Mouse (Mus musculus) adrenal gland, postnatal 10 days (tissue): ENCODE data around the gene Col6a6. TPM values are rescaled to one million over a fixed set of nuclear protein-coding genes. Genes with fewer than 3 reads are reported as not detected.

Experiments
- DNase-seq: peaks from one replicate; pipeline ENCODE4 v3.0.0; 2021; ENCODE audit warnings: mixed read lengths
- total RNA-seq, 2 experiments: library from RNA; stranded (reverse); gene quantifications; 2 replicates each; pipeline ENCODE4 v1.2.3; 2021

The Col6a6 gene
- total RNA-seq, 2 experiments from 2014 or later = 9.3 to 11.5 TPM

DNA sequence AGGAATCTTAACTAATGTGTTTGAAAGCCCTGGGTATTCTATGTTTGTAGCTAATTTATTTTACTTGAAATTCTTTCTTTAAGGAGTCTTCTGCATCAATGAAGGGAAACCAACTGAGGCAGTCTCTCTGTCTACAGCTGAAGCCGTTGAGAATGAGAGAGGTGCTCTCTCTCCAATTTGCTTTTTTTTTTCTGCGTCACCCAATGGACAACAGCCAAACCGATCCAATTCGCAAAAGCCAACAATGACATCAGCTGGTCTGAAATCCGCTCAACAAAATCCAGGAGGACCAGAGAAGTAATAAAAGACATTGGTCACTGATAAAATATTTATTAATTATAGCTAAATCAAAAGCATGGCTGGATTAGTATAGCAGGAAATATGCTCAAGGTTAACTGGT, 26.5 kb downstream of the Col6a6 start:
- peak; percentile 9 for DNase-seq

DNA sequence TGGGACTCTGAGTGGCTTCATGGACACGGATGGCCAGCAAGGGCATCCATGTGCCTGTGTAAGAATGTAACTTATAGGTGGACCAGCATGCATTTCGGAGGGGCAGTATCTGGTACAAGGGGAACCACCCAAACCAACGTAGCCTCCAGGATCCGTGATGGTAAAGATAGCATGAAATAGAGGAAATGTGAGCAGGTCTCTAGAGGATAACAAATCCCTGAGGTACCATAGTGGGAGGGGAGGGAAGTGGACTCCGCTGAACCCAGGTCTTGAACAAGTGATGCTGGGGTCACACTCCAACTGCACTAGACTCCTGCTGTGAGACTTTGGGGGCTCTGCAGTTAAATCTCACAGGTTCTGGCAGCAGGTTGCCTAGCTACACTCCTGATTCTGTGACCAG, 27.7 kb downstream of the Col6a6 start:
- no peak for DNase-seq

DNA sequence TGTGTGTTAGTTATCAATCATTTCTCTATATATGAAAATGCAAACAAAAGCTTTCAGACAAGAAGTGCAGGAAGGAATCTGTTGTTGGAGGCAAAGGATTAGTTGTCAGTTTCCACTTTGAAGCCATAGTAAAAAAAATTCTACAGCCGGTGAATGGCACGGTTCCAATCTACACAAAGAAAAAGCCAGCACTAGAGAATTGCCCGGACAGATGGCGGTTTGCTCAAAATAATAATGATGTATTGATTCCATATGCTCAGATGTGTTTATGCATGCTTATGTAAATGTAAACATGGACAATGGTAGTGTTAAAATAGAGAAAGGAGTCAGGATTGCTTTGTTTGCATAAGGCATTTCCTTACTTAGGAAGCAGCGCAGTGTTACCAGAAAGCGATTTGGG, 31.8 kb downstream of the Col6a6 start:
- no peak for DNase-seq

DNA sequence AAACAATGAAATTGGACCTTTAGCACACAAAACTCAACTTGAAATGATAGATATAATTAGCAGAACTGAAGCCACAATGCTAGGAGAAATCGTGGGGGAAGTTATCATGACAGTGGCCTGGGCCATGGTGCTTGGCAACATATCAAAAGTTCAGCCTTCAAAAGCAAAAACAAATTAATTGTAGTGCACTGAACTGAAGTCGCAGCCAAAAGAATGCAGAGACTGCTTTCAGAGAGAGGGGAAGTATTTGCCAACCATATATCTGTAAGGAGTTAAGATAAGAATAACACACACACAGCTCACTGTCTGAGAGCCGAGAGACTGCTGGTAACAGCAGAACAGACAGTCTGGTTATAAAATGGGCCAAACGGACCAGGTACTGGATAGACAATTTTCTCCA, 33.0 kb downstream of the Col6a6 start:
- DNase-seq = peak; percentile 22

DNA sequence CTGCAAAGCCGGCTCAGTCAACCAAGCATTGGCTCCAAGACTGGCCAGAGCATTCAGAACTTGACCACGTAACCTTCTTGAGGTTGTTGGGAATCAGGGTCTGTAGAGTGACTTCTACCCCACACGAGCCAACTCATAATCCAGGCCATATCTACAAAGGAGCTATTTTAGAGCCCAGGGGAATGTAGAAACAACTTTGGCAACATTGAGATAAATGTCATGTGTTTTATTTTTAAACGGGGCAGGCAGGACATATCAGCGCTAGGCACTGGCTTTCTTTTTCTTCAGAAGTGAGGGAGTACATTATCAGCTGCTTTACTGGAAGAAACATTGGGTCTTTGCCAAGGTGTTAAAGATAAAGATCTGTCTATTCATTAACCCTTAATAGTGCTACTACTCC, 36.1 kb downstream of the Col6a6 start:
- DNase-seq = no peak

DNA sequence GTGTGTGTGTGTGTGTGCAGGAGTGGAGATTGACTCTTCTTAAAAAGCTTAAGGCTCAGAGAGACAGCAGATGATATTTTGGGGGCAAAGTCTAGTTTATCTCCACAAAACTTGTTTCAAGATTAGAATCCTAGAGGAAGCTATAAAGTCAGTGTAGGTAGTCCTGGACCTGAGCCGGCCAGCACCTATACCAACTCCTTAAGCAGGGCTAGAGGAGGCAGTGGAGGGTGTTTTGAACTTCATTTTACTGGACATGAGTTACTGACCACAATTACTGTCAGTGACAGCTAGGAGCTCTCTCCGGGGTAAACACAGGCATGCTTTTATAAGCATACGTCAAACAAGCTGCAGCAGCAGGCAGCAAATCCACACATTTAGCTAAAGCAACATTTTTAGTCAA, 39.8 kb downstream of the Col6a6 start:
- no peak for DNase-seq

DNA sequence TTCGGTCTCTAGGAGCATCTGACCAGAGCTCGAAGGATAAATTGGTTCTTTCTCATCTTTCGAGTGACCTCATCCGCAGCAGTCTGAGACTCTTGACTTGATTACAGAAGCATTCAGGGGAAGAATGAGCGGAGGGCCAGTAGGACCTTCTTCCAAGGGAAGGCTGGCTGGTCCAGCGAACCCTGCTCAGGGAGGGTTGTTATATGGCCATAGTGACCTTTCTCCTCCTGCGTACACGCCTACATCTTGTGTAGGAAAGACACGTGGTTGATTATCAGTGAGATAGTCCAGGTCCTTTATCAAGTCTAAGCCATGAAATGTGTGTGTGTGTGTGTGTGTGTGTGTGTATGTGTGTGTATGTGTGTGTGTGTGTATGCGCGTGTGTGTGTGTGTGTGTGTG, 40.2 kb downstream of the Col6a6 start:
- no peak for DNase-seq

DNA sequence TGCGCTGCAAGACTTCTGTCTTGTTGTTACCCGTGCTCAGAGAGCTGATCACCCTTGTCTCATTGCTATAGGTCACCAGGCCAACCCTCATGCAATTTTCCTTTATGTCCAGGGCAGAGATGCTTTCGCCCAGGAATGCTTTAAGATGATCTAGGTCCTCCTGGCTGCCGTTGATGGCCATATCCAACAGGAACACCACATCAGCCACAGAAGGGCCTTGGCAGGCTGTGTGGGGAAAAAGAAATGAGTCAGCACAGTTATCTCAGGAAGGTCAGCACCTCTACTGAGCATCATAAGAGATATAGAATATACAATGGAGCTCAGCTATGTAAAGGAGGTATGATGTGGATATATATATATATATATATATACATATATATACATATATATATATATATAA, 43.9 kb downstream of the Col6a6 start:
- DNase-seq = no peak

DNA sequence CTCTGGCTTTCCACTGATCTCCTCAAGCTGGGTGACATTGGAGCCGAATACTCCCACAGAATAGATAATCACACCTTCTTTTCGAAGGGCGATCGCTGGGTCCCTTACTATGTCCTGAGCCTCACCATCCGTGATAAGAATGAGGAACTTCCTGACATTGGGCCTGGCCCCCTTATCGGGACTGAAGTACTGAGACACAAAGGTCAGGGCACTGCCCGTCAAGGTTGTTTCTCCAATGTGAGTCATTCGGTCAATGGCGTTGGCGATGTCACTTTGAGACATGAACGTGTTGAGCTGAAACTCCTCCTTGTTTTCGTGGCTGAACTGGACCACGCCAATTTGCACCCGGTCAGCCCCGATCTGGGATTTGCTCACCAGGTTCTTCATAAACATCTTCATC, 47.3 kb downstream of the Col6a6 start:
- no peak for DNase-seq

DNA sequence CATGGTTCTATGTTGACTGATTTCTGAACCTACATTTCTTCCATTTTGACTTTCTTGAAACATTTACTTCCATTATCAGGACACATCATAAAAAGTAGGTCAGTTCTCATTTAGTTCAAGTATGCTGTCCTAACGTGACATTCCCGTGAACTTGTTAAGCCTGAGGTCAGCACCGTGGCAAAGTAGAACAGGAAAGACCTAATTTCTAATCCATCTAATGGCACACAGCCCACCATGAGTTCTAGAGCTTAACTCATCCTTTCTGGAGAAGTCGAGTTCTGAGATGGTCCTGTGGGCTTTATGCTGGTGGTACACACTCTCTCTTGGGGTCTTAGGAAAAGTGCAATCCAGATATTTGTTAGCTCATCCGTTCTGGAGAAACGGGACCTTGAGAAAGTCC, 49.2 kb downstream of the Col6a6 start:
- DNase-seq = no peak

DNA sequence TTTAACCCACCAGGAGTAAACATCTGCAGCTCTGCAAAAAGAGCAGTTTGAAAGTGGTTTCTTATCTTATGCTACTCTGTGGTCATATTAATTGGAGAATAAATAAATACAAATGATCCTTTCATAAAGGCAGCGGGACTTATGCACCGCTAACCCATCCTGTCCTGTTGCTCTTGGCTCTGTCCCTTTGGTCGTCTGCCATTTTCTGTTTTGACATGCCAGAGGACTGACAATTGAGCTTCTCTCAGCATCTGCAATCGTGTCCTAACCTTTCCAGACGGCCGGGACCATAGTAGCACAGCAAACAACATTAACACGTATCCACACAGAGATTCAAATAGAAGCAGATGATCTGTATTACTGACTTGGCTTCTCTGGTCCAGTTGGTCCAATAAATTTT, 53.1 kb downstream of the Col6a6 start:
- DNase-seq = peak; percentile 49

DNA sequence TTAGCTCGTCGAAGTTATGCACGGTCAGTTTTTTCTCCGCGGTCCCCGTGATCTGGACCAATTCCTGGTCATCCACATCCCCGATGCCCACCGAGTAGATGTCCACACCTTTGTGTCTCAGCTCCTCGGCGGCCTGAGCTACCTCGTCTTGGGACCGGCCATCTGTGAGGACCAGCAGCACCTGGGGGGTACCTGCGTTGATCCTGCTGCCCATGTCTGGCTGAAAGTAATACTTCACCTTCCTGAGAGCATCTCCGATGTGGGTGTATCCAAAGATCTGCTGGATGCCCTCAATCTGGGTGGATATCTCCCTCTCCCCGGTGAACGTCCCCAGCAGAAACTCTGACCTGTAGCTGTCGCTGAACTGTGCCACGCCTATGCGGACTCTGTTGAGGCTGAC, 53.6 kb downstream of the Col6a6 start:
- no peak for DNase-seq

DNA sequence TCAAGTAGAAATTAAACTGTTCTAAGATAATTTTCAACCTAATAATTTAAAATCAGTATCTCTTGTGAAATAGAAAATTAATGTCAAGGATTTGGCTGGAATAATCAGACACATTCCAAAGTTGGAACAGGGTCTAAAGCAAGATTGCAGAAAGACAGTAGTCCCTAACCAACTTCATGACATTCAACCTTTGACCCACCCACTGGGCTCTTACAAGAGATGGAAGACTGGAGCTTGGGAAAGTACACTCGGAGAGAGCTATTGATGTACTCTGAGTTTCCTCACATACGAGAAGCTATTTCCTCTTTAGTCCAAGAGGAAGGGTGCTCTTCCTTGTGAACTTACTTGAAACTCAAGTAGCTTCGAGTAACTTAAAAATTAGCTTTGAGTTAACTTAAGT, 56.6 kb downstream of the Col6a6 start:
- no peak for DNase-seq

DNA sequence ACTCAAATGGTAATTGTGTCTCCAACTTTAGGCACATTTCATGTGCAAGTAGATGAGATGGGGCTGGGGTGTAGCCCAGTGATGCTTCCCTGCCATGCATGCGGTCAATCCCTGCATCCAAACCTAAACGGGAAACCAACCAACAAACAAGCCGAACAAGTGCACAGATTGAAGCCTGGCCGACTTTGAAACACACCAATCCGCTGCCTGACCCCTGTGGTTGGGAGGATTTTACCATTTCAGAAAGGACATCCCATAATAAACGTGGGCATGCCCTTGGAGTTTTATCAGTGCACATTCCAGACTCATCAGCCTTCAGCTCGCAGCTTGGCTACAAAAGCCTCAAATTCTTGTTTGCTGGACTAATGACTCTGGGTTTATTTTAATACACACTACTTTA, 57.3 kb downstream of the Col6a6 start:
- peak; percentile 31 for DNase-seq

DNA sequence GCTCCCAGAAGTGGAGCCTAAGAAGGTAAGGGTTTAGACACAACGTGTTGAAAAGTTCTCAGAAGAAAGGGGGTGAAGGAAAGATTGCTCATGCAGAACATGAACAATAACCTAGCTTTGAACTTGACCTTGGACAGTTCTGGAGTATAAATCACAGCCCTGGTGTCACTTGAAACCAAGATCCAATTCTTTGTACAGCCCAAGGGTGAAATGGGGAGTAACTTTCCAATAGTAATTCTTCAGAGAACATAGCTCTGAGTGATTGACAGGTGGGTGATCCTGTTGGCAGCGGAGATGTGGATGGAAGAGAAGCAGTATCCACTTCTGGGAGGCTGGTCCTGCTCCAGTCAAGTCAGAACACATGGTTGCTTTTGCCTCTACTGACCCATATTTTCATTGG, 62.1 kb downstream of the Col6a6 start:
- DNase-seq = no peak

DNA sequence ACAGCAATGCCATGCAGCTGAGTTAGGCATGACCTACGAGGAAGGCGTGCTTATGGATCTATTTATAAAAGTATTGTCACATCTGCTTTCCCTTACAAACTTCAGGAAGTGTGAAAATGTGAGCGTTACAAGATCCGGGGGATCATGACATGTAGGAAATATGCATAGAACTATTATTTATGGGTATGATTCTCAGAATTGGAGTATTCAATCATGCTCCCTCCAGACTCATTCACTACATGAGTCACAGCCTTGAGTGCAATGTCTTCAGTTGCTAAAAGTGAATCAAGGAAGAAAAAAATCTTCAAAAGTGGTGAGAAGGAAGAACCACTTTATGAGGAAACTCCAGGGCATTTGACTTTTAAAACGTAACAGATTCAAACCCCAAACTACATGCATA, 63.3 kb downstream of the Col6a6 start:
- no peak for DNase-seq

DNA sequence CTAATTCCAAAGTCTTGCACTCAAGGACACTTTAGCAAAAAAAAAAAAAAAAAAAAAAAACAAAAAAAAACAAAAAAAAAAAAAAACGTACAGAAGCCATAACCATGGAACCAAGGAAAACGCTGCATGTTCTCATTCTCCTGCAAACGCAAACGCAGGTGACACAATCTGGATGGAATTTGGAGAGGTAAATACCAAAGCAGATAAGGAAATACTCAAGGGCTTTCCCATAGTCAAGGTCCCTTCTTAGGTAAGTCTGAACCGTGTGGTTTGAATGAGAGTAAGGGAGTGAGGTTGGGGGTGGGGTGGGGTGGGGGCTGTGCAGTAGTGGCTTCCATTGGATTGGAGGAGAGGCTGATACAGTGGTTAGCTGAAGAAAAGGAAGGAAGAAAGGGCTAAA, 63.8 kb downstream of the Col6a6 start:
- DNase-seq = no peak

DNA sequence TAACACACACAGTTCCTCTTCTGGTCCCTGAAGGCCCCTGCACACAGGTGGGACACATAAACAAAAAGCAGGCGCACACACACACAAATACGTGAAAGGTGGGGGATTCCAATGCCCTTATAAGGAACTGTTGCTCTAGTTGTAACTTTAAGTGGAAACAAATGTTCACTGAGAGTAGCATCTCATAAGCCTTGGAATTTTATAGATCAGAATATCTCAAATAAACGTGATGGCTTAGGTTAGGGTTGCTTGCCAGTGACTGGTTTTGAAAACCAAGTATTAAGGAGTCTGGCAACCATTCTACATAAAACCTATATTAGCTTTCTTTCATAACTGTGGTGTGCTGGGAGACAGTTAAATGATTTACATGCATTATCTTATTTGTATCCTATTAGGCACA, 64.3 kb downstream of the Col6a6 start:
- DNase-seq = no peak

DNA sequence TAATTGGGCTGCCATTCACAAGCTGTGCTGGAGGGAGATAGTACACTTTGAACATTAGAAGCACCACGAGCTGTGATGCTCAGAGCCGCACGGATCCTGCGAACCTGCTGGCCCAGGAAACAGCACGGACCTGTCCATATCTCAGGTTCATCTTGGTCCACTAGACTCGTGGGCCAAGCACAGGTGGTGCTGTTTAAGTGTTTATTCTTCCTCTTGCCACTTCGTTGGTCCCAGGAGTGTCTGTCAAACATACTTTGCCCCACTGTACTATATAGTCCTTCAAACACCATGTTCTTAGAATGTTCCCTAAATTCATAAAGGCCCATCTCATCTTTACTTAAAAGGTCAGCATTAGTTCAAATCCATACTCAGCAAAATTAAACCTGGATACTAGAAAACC, 65.7 kb downstream of the Col6a6 start:
- DNase-seq = no peak

DNA sequence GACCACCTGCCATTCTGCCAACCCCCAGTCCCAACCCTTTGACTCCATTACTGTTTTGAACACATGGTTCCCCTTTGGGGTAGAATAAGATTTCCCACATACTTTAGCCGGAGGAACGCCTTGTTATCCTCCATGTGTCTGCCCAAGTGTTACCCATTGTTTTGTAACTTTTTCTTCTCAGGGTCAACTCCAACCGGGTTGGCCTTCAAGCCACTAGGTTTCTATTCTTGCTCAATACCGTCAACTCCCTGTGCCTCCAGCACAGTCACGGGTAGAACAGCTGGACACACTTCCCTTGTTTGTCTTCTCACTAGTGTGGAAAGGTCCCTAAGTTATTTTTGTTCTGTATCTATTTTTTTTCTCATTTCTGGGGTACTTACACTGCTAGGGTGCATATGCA, 69.1 kb downstream of the Col6a6 start:
- DNase-seq = no peak

DNA sequence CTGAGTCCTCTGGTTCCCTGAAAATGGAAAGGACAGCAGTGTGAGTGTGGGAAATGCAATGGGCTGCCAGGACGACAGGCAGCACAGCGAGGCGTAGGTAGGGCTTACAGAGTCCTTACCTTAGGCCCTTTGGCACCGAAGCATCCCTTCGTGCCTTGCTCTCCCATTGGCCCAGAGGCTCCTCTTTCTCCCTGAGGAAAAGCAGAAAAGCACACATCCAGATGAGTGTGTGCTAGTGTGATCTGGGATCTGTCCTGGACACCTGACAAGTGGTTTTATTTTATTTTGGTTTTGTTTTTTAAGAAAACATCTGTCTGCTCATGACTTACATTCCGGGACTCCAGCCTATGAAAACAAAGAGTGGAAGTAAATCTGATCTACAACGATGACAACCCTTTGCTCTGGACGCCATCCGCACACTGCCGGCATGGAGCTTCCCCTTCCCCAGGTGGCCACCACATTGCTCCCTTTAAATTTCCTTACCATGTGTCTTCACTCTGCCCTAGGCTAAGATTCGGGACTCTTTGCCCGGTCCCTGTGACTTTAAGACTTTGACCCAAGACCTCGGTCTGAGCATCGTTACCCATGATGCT, 69.7 kb downstream of the Col6a6 start:
- DNase-seq = no peak

DNA sequence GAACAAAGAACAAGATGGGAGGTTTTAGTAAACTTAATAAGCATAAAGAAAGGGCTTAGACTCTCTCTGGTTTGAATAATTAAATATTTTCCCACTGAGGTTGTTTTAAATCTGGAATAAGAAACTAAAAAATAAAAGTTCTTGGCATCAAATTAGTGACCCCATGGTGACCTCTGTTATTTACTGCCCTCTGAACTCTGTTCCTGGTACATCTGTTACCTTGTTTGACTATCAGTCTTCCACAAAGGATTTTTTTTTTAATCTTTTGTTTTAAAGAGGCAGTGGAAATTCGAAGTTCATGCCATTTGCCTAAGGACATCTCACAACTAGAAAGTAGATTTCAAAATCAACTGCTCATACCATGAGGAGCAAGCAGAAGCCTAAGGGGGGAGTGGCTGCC, 73.7 kb downstream of the Col6a6 start:
- DNase-seq = no peak

DNA sequence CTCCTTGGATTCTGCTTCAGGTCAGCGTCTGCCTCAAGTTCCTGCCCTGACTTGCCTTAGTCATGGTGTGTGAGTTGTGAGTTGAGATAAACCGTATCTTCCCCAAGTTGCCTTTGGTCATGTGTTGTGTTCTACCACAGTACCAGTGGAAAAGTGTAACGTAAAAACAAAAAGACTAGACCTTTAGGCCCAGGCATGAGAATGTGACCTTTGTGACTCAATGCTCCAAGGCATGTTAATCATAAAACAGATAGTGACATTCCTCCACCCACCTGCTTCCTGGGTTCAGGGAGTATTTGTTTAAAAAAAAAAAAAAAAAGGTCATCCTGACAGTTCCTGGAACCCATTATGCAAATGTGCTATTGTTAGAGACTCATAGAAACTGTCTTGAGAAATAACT, 82.1 kb downstream of the Col6a6 start:
- no peak for DNase-seq

DNA sequence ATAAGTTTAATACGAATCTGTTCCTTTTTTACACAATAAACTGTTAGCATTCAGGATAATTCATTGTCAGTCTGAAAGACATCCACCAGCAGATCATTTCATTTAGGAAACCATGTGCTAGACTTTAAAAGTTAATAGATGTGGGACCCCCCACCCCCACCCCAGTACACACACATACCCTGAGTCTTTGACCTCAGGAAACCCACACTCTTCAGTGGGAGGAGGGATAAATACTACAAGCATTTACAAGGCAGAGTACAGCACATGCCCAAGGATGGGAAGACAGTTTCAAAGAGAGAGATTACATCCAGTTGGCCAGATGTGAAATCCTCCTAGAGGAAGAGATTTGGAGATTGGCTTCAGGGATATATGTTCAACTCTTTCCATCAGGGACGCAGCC, 87.5 kb downstream of the Col6a6 start:
- DNase-seq = no peak

DNA sequence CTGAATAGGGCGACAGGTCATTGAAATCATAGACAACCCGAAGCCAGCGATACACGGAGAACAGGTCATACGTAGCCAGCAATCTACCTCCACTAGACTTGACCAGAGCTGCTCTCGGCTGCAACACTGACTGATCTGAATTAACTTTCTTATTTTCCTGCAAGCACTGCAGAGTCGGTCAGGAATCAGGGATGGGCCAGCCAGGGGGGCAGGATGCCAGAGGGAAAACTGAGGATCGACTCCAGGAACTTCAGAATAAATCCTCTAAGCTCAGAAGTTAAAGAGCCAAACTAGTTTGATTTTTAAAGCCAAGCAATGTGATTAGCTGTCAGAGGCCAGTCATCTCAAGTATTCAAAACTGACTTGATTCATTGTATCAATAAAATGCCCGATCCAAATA, 88.5 kb downstream of the Col6a6 start:
- no peak for DNase-seq
